Mouse (Mus musculus) embryonic fibroblast, embryonic 13.5 days (primary cell): Measurements from ENCODE around the gene Slc2a10. TPM values are rescaled to one million over a fixed set of nuclear protein-coding genes. Genes with fewer than 3 reads are reported as not detected.

Experiments used
- H3K27ac ChIP-seq: 2 replicates; pipeline ENCODE4 v1.5.1; 2012; ENCODE audit warnings: low read length, control low read depth, inconsistent platforms; ENCODE audit not compliant: insufficient read depth
- H3K4me1 ChIP-seq: 2 replicates; pipeline ENCODE4 v1.6.1; 2011; ENCODE audit warnings: low read length; ENCODE audit not compliant: control insufficient read depth, insufficient read depth
- H3K4me3 ChIP-seq: 2 replicates; pipeline ENCODE4 v1.5.1; 2011; ENCODE audit warnings: mild to moderate bottlenecking, control low read depth, low read length; ENCODE audit not compliant: insufficient read depth
- CTCF ChIP-seq: IDR thresholded peaks from 2 replicates; pipeline ENCODE4 v1.5.1; 2011; ENCODE audit warnings: mild to moderate bottlenecking, control low read depth, low read length, moderate library complexity, borderline replicate concordance; ENCODE audit not compliant: insufficient read depth
- POLR2A ChIP-seq: IDR thresholded peaks from 2 replicates; pipeline ENCODE4 v1.6.1; 2011; ENCODE audit warnings: low read depth, mild to moderate bottlenecking, control low read depth, low read length, moderate library complexity
- polyA plus RNA-seq: library from polyadenylated mRNA; stranded (reverse); fragments of >200 nt; gene quantifications from 2 replicates; pipeline ENCODE4 v1.2.4, GENCODE M21; 2011; ENCODE audit warnings: low read depth; ENCODE audit not compliant: missing spikeins, insufficient read length

Slc2a10 gene
- 9.2 and 10.9 TPM in 2 replicates for polyA plus RNA-seq

DNA sequence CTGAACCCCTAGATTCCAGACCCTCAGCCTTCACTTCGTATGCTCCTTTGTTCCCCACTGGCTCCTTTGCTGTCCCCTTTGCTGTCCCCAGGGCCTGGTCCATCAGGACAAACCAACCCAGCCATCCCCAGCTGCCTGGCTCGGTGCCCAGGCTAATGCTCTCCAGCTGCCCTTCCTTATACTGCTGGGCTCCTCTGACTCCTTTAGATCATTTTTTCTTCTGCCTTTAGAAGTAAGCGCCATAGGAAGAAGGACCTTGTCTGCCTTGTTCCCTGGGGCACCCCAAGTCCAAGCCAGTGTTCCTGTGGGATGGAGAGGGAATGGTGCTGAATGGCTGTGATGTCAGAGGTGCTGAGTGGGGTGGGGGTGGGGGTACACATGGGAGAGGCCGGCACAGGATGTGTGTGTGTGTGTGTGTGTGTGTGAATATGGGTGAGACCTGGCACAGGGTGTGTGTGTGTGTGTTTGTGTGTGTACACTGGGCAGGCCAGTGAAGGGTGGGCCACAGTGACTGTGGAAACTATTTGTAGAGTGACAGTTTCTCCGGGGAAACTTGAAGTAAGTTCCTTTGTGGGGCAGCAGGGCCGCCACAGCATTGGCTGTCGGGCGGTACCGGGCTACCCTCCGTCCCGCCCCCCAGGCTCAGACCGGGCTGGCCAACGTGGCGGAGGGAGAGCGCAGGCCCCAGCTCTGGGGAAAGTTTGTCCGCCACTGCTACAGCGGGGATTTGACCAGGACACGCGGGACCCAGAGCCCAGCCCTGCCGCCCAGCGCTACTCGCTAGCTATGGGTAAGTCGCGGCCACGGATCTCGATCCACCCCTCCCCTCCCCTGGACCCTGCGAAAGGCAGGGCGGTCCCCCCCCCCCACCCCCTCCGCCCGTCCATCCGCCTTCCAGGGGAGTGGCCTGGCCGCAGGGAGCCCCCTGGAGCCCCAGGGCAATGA, at the start of gene Slc2a10:
Gene Slc2a10, plus strand, starts transcription at position 529 of the 945 bp plus-strand sequence.
- no peaks in the 10 kb centered on the region for H3K4me1 ChIP-seq
- TF ChIP-seq POLR2A (peak; percentile 70), CTCF (no peak)
- peak within 1 kb of the TSS; percentile 67 for H3K4me3 ChIP-seq
- peak within 1 kb of the TSS; percentile 9; the same call in 1 of the 2 replicates for H3K27ac ChIP-seq

DNA sequence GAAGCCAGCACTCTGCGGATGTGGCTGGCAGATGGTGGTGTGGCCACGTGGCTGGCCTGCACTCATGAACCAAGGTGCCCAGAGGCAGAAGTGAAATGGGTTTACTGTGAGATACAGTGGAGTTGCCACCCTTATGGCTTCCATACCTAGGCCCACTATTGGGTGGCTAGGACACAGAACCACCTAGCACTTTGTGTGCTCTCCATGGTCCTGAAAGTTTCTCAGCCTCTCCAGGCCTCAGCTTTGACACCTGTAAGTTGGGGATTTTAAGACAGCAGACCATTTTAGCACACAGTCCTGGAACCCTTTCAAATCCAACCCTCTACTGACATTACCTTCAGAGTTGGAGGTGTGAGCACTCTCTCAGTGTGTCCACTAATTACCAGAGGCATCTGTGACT, 46.9 kb upstream of the Slc2a10 start:
- TF ChIP-seq POLR2A (no peak), CTCF (no peak)
- H3K4me3 ChIP-seq = no peak overlapping the region
- H3K4me1 ChIP-seq = no peaks in the 10 kb centered on the region
- H3K27ac ChIP-seq = no peak overlapping the region

DNA sequence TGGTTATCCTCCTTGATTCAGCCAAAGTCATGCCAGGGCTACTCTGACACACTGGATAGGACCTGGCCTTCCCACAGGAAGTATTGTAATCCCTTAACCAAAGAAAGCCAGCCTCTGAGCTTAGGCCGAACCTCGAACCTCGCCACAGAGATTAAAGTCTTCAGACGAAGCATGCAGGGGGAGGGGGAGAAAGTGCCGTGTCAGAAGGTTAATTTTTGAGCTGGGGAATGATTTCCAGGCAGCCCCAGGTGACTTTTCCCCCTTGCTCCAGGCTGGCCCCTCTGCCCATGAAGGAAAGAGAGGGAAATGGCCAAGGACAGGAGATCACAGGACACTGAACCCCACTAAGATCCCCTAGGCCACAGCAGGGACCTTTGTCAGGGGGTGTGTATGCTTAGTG, 45.4 kb upstream of the Slc2a10 start:
- H3K4me3 ChIP-seq = no peak overlapping the region
- no peak overlapping the region for H3K27ac ChIP-seq
- H3K4me1 ChIP-seq = no peaks in the 10 kb centered on the region
- no peak for TF ChIP-seq POLR2A
- TF ChIP-seq CTCF = no peak

DNA sequence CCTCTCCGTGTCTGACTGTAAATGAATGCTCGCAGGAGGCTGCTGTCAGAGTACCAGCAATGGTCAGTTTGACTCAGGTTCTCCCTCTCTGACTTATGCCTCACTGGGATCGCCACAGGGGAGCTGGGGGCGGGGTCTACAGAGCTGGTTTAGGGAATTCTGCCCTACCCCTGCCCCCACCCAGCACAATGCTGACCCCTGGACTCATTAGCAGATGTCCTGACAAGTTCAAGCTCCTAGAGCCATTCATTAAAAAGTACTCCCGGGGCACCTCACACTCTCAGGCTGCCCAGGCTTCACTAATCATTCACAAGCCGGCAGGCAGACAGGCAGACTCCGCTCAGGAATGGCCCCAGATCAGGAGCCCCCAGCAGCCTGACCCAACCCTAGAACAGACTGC, 43.9 kb upstream of the Slc2a10 start:
- Histone ChIP-seq H3K4me1 (no peaks in the 10 kb centered on the region), H3K4me3 (no peak overlapping the region), H3K27ac (no peak overlapping the region)
- TF ChIP-seq CTCF = no peak
- no peak for TF ChIP-seq POLR2A

DNA sequence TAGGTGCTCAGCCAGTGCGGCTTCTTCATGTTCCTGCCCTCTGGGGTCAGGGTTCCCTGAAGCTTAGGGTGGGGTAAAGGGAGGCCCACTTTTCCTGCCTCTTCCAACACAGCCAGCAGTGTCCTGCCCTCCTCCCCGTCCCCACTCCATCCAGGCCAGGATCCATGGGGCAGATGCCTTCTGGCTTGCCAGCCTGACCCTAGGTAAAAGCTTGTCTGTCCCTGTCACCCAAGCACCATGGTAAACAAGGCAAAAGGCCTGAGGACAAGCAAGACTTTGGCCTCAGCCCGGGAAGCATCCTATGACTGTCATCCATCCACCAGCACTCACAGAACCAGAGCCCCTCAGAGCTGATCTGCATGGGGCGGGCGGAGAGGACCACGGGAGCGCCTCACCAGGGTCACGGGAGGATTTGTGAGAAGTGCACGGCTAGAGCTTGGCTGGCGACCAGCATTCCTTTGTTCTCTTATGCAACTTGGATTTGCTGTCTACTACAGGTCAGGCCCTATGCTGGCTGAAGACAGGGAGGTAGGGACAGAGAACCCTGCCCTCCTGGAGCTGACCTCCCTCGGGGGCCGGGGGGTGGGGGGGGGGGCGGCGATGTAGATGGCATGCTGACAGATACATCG, 35.6 kb upstream of the Slc2a10 start:
- TF ChIP-seq CTCF (no peak), POLR2A (no peak)
- H3K4me3 ChIP-seq = no peak overlapping the region
- H3K27ac ChIP-seq = no peak overlapping the region
- H3K4me1 ChIP-seq = no peaks in the 10 kb centered on the region

DNA sequence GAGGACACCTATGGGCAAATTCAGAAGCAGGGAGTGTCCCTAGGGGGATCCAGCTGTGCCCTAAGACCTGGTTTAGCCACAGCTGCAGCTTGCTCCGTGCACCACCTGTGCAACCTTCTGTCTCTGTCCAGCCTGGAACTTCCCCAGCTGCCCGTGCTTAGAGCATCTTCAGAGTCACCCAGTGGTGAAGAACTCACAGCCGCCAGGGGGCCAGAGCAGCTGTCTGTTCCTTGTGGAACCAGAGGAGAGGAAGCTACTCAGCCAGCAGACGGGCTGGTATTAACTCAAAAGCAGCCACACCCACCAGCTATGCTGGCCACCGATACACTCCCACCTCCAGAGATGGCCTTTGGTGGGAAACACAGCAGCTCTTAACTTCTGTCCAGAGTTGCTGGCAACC, 33.4 kb upstream of the Slc2a10 start:
- TF ChIP-seq CTCF (no peak), POLR2A (no peak)
- Histone ChIP-seq H3K27ac (no peak overlapping the region), H3K4me3 (no peak overlapping the region), H3K4me1 (no peaks in the 10 kb centered on the region)

DNA sequence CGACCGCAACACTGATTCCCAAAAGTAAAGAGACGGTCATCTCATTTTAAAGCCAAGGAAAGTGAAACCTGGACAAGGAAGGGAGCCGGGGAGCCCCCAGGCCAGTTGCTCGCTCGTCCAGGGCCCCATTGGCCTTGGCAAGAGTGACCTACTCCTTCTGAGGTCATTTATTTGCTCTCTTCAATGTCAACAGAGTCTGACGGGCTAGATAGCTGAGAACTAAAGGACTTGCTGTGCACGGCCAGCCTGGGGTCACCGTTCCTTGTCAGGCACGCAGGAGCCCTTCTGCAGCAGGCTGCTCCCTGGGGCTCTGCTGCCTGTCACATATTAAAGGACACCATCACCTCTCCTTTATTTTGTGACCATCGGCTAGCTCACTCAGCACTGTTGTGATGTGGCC, 31.6 kb upstream of the Slc2a10 start:
- H3K4me3 ChIP-seq = no peak overlapping the region
- no peaks in the 10 kb centered on the region for H3K4me1 ChIP-seq
- TF ChIP-seq POLR2A = no peak
- no peak for TF ChIP-seq CTCF
- no peak overlapping the region for H3K27ac ChIP-seq

DNA sequence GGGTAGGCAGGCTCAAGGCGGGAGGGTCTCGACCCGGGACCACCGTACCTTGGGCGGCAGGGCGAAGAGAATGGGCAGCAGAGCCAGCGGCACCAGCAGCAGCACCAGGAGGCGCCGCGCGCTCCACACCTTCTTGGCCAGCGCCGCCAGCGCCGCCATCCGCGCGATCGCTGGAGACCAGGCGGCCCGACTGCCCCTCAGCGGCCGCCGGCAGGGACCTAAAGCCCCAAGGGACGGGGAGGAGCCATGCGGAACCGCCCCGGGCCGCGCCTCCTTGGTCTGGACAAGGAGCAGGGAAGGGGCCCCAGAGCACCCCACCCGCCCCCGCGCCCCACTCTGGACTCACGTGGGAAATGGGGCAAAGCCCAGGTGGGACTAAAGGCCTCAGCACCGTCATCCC, 30.6 kb upstream of the Slc2a10 start, which contains the start of gene Slc13a3:
Gene Slc13a3, minus strand, starts transcription at position 228 of the 400 bp plus-strand sequence.
- Histone ChIP-seq H3K4me1 (no peaks in the 10 kb centered on the region), H3K4me3 (no peak within 1 kb of the TSS), H3K27ac (no peak within 1 kb of the TSS)
- no peak for TF ChIP-seq CTCF
- no peak for TF ChIP-seq POLR2A

DNA sequence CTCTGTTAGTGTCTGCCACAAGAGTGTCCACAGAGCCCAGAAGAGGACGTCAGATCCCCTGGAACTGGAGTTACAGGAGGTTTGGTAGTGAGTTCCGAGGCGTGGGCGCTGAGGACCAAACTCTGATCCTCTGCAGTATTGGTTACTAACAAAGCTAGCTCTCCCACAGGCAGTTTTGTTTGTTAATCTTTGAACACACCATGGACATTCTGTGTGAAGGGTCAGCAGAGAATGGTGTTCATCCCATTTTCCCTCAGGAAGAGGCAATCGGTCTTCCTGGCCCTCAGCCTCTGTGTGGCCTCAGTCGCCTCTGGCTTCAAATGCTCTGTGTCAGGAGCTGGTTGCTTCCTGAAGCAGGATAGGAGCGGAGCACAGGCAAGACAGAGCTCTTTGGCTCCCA, 28.2 kb upstream of the Slc2a10 start:
- H3K4me3 ChIP-seq = no peak overlapping the region
- no peaks in the 10 kb centered on the region for H3K4me1 ChIP-seq
- no peak overlapping the region for H3K27ac ChIP-seq
- no peak for TF ChIP-seq POLR2A
- TF ChIP-seq CTCF = no peak

DNA sequence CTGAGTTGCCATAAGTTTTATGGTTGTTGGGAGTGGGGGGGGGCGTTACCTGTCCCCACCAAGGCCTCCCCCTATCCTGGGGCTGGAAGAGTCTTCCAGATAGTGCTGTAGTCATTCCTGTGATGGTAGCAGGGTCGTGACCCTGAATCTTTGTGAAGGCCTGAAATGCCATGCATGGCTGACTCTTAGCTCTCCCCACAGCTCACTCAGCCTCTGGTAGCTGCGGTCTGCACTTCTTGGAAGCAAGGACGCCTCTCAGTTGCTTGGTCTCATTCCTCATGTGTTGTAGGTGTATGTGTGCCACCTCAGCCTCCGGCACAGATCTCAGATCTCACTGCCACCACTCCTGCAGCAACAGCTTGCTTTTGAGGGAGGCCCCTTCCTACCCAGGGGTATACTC, 27.7 kb upstream of the Slc2a10 start:
- H3K4me3 ChIP-seq = no peak overlapping the region
- no peaks in the 10 kb centered on the region for H3K4me1 ChIP-seq
- TF ChIP-seq CTCF = no peak
- no peak for TF ChIP-seq POLR2A
- H3K27ac ChIP-seq = no peak overlapping the region
